Mouse (Mus musculus) 3T3-L1 (cell line): Measurements from ENCODE around the gene Synpo2.

ENCODE experiments used
- DNase-seq: peaks from one replicate; pipeline ENCODE4 v3.0.0-alpha.2; 2015; ENCODE audit warnings: low read depth, low spot score

Synpo2 gene

GRCm38 (mm10) chr3:123166450-123166849 is 69.5 kb downstream of the Synpo2 start:
- DNase-seq = no peak

GRCm38 (mm10) chr3:123164183-123164582 is 71.8 kb downstream of the Synpo2 start:
- DNase-seq = no peak

GRCm38 (mm10) chr3:123163192-123163523 is 72.8 kb downstream of the Synpo2 start:
- no peak for DNase-seq

- no peak for DNase-seq
Measured at GRCm38 (mm10) chr3:123162289-123163191, 73.4 kb downstream of the Synpo2 start.

- DNase-seq = peak; percentile 87
Measured at GRCm38 (mm10) chr3:123160792-123161191, 75.2 kb downstream of the Synpo2 start.

GRCm38 (mm10) chr3:123159139-123159824 is 76.7 kb downstream of the Synpo2 start:
- peak; percentile 92 for DNase-seq

- DNase-seq = peak; percentile 67
Measured at GRCm38 (mm10) chr3:123158579-123158978, 77.4 kb downstream of the Synpo2 start.

GRCm38 (mm10) chr3:123153337-123153736 is 82.6 kb downstream of the Synpo2 start:
- no peak for DNase-seq

- DNase-seq = no peak
Measured at GRCm38 (mm10) chr3:123152911-123153310, 83.0 kb downstream of the Synpo2 start.

- DNase-seq = no peak
Measured at GRCm38 (mm10) chr3:123150523-123151135, 85.3 kb downstream of the Synpo2 start.

GRCm38 (mm10) chr3:123149380-123150162 is 86.4 kb downstream of the Synpo2 start:
- no peak for DNase-seq

- no peak for DNase-seq
Measured at GRCm38 (mm10) chr3:123148641-123149040, 87.3 kb downstream of the Synpo2 start.

GRCm38 (mm10) chr3:123146557-123146956 is 89.4 kb downstream of the Synpo2 start:
- no peak for DNase-seq

GRCm38 (mm10) chr3:123145942-123146341 is 90.0 kb downstream of the Synpo2 start:
- DNase-seq = no peak

- peak; percentile 37 for DNase-seq
Measured at GRCm38 (mm10) chr3:123143412-123143811, 92.5 kb downstream of the Synpo2 start.

- no peak for DNase-seq
Measured at GRCm38 (mm10) chr3:123142298-123142697, 93.7 kb downstream of the Synpo2 start.

- DNase-seq = no peak
Measured at GRCm38 (mm10) chr3:123141069-123141468, 94.9 kb downstream of the Synpo2 start.

GRCm38 (mm10) chr3:123140134-123140533 is 95.8 kb downstream of the Synpo2 start:
- DNase-seq = no peak

- no peak for DNase-seq
Measured at GRCm38 (mm10) chr3:123139619-123140018, 96.3 kb downstream of the Synpo2 start.

- peak; percentile 98 for DNase-seq
Measured at GRCm38 (mm10) chr3:123138274-123139003, 97.5 kb downstream of the Synpo2 start.

GRCm38 (mm10) chr3:123132101-123132500 is 103.8 kb downstream of the Synpo2 start:
- no peak for DNase-seq
